Mouse (Mus musculus) neural tube, embryonic 10.5 days (tissue): Measurements from ENCODE around the gene Slfn2.
"Not testable (repeated sequence)": the region's sequence is repeated elsewhere in the genome, so short reads cannot be mapped to it uniquely, and the experiment has no call there.

Source experiments
- DNase-seq: peaks from one replicate; pipeline ENCODE4 v3.0.0-alpha.2; 2017; ENCODE audit warnings: low spot score; ENCODE audit errors: extremely low spot score

Slfn2 gene

DNA sequence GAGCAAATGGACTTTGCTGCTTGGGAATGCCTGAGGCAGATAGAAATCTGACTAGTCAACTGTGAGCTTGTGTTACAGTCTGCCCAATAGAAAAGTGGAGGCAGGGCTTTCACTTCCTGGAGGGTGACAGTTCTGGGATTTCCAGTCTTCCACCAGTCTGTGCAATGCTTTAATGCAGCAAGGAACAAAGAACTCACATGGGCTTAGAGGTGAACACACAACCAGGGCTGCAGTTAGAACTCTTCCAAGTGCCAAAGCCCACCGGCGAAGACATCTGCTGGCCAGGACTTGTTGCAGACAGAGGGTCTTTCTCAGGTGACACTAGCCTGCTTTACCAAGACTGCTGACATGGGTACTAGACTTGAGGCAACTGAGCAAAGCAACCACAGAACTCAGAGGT lies at the start of gene Slfn2:
TSS of gene Slfn2 (plus strand) at position 167 of the 400 bp plus-strand sequence.
- DNase-seq: no peak

DNA sequence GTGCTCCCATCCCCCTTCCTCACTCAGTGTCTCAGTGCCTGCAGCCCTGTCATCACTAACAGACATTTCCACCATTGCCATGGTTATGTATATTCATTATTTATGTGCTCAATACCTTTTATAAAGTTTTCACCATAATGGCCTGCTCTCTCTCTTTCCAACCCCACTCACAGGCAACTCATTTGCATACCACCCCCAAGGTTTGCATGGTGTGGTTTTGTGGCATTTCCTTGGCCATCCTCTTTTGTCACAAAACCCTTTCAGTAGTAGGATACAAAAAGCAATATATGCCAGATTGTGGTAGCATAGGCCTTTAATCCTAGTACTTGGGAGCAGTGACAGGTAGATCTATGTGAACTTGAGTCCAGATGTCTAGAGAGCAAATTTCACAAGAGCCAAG lies 48.8 kb upstream of the Slfn2 start:
- DNase-seq: no peak

DNA sequence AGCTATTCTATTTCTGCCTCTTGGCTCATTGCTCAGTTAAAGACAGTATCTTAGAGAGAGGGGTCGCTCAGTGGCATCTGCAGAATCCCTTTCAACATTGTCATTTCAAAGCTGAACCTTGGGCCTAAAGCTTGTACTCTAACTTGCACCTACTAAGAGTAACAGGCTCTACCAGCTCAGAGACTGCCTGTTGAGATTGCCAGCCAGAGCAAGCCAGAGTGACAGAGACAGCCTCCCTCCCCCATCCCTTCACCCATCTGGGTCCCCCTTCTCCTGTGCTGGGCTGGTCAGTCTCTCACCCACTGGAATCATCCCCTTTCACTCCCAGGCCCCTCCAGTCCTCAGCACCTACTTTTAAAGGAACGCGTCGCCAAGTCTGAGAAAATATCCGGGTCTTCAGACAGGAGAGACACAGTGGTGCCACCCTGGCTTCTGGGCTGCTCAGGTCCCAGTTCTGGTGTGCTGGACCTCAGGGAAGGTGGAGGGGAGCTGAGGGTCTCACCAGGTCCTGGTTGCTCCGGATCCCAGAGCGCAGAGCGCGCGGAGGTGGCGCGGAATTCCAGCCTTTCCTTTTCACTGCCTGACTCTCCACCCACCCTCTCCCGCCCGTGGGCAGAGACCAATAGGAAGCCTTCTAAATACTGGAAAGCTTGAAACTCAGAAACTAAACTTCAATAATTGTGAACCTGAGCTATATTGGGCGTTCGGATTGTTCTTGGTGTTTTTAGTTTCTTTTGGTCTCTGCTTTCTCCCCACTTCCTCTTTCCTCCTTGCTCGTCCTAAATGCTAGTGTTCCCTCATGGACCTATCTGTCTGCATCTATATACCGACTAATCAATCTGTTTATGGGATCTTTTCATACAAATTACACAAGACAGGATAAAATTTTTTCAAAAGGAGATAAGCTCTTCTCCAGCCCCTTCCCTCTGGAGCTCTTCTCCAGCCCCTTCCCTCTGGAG lies 45.1 kb upstream of the Slfn2 start:
- DNase-seq: not testable (repeated sequence)

DNA sequence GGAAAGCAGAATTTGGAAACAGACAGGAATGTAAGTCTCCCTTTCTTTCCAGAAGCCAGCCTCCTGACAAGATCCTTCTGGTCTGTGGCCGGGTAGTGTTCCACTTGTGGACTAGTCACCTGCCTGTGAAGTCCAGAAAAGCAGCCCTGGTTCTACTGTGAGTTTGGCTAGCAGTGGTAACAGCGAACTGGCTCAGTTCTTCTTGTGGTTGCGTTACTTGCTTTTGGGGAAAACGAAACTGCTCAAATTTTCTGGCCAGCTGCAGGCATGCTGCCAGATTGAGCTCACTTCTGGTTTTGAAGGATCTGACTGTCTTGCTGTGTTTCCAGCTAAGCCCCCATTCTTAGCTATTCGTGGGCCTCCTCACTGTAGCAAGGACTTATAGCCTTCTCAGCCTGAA lies 44.3 kb upstream of the Slfn2 start, which contains the start of gene Slfn8:
TSS of gene Slfn8 (minus strand) at position 190 of the 400 bp plus-strand sequence.
- DNase-seq: no peak

DNA sequence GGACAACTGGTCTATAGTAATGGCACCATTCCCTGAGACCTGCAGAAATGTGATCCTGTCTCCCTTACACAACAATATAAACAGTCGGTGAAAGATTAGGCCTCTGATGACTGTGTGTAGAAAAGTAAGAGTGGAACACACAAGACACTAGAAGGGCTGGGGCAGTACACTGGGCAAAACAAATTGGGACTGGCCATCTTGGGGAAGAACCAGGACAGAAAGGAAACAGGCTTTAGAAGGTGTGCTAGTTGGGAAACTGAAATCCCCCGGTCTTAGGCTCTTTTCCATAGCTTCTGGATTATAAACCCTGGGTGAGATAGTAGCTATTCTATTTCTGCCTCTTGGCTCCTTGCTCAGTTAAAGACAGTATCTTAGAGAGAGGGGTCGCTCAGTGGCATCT lies 26.2 kb upstream of the Slfn2 start:
- not testable (repeated sequence) for DNase-seq

DNA sequence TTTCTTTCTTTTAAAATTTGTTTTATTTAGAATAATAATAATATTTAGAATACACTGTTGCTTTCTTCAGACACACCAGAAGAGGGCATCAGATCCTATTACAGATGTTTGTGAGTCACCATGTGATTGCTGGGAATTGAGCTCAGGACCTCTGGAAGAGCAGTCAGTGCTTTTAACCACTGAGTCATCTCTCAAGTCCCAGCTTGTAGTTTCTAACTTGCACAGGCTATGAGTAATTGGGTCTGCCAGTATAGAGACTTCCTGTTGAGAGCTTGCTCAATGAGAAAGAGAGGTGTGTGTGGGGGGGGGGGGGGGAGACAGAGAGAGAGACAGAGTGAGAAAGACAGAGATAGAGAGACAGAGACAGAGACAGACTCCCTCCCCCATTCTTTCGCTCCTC lies 25.8 kb upstream of the Slfn2 start:
- no peak for DNase-seq

GRCm38 (mm10) chr11:83039796-83040195 lies 25.1 kb upstream of the Slfn2 start:
- no peak for DNase-seq

DNA sequence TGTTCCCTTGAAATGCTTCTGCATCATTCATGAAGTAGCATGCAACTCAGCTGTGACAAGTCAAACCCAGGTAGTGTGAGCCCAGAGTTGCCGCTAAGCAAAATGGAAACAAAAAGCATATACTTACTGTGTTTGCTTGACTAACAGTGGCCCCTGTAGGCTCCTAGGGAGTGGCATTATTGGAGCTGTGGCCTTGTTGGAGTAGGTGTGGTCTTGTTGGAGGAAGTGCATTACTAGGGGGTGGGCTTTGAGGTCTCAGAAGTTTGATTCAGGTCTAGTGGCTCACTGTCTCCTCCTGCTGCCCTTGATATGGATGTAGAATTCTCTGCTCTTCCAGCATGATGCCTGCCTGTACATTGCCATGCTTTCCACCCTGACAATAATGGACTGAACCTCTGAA lies 24.6 kb upstream of the Slfn2 start:
- DNase-seq: no peak

DNA sequence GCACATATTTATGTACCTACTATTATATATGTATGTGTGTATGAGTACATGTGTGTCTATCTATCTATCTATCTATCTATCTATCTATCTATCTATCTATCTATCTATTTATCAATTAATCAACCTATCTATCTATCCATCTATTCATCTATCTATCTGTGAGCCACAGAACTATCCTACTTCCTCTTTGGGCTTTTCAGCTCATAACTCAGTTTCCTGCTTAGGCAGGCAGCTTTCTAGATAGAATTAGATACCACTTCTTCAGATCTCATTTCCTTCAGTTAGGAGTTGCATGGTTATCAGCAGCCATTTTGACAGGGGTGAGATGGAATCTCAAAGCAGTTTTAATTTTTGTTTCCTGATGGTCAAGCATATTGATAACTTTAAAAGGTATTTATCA lies 23.9 kb upstream of the Slfn2 start:
- DNase-seq: no peak

DNA sequence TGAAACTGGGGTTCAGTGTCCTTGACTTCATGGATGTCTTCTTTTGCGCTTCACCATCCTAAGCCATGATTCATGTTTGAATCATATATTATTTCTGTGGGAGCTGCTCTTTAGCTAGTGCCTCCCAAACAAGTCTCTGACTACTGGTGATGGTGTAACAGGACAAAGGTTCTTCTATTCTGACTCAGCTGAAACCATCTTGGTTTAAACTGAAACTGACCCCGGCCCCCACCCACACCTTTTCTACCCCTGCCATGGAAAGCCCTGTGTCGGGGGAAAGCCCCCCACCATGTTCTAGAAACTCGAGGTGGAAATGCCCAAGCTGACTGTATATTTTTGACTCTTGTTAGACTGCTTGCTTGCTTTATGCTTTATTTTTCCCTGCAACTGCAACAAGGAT lies 21.0 kb upstream of the Slfn2 start:
- no peak for DNase-seq

DNA sequence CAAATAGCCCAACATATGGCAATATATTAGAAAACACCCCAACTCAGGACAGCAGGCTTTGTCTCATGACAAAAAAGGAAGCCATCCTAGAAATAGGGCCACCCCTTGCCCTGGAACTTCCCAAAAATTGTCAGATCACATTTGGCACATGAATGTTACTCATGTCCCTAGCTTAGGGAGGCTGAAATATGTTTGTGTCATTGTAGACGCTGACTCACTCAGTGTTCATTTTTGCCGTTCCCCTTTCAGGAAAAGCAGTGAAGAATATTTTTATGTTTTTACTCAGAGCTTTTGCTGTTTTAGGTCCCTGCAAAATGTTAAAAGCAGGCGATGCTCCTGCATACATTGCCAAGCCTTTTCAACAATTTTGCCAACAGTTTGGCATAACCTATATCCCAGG lies 19.3 kb upstream of the Slfn2 start:
- no peak for DNase-seq

DNA sequence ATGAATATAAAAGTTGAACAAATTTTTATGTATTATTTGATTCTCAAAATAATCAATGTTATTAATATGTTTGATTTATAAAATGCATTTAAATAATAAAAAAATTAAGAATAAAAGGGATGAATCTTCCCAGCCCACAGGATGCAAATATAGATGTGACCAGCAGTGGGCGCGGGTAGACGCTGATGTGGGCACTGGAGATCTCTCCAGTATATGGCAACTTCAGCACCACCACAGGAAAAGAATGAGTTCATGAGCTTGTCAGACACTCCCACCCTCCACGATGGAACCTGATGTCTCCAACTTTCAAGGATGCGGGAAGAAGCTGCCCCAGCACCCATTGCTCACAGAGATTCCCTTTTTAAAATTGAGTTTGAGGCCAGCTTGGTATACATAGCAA lies 7.0 kb upstream of the Slfn2 start:
- DNase-seq: peak; percentile 56

DNA sequence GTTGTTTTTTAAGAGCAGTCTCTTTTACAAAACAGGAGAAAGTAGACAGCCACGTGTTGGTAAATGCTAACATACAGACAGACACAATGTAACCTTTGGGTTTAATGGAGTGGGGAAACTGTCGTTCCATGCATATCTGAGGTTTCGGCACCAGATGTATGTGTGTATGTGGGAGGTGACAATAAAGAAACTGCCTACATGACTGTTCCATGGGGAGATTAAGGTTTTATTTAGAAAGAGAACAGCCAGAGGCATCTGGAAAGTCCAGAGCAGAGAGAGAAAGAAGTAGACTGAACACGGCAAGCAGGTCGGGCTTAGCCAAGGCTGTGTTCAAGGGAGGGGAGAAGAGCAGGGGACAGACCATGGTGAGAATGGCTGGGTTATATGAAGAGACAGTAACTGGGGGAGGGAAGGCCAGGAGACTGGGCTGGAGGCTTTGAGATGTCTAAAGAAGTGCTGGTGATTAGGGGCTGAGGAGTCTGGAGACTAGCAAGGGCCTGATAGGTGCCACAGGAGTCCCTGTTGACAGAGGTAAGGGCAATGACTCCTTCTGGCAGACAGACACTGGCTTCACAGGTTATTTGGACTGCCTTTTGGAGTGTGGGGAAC lies 4.4 kb upstream of the Slfn2 start:
- no peak for DNase-seq

DNA sequence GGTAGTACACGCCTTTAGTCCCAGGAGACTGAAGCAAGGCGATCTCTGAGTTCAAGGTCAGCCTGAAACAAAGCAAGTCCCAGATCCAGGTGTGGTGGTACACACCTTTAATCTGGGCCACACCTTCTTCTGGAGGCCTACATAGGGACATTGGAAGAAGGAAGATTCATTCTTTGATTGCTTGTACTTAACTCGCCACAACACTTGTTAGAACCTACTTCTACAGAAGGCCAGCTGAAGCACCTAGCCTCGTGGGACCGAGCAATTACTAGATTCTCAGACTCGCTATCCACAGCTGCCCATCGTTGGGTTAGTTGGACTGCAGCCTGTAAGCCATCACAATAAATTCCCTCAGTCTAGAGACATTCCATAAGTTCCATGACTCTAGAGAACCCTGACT lies 3.1 kb upstream of the Slfn2 start:
- DNase-seq: no peak

GRCm38 (mm10) chr11:83063126-83063525 lies 1.8 kb upstream of the Slfn2 start:
- DNase-seq: no peak

- no peak for DNase-seq
Measured at GRCm38 (mm10) chr11:83063941-83064349, 967 bp upstream of the Slfn2 start.

GRCm38 (mm10) chr11:83065441-83066344 lies 781 bp downstream of the Slfn2 start:
- DNase-seq: no peak

DNA sequence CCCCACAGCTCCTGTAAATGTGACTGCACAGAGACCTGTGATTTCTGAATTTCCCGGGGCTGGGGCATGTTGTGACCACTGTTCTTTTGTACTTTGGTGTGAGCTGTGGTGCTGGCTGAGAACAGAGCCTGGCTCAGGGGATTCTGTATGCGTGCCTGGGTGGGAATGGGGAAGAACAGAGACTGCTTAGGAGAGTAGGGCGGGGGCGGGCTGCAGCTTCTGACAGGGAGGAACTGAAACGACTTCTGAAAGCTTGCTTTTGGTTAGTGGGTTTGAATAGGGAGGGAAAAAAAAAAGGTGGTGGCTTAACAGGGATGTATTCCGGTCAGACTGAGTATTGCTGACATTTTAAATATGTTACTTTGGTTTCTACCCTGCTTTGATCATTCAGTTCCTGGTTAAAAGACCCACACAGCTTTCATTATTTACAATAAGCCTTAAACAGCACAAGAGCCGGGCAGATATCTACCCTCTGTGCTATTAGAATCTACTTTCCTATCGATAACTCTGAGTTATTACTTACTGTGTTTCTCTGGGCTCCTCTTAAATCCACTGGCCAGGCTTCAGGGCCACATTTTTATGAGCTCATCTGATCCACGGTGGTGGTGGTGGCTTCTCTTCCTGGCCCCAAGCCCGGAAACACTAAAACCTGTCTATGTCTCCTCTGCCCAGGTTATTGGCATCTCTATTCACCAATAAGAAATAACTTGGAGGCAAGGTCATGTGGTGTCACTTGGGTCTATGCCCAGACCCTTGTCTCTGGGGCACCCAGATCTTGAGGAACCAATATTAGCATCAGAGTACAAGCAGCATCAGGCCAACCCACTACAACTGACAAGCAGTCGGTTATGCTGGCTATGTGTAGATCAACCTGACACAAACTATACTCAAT lies 2.0 kb downstream of the Slfn2 start:
- no peak for DNase-seq

DNA sequence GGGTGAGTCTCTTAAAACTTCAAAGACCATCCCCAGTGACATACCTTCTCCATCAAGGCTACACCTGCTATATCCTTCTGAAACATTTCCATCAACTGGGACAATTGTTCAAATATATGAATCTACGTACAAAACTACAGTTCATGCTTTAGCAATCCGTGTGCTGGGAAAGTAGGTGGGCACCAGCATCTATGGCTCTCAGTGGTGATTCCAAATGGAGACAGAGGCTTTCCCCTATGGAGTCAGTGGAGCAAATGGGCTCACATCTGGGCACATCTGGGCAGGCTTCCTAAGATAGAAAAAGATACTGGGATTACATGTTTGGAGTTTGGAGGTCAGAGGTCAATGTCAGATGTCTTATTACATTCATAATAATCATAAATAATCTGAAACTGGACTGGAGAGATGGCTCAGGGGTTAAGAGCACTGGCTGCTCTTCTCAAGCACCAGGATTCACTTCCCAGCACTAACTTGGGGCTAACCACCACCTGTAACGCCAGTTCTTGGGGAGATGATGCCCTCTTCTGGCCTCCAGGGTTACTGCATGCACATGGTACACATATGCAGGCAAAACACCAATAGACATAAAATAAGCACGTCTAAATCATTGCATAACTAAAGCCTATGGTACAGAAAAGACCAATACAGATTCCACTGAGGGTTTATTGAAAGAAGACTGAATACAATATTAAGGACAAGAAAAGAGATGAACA lies 3.2 kb downstream of the Slfn2 start:
- no peak for DNase-seq
